Mouse (Mus musculus) CD4-positive naive resting alpha-beta T cell, adult 57 days (primary cell): ENCODE measurements around the gene Ccdc149. TPM values are rescaled to one million over a fixed set of nuclear protein-coding genes. Genes with fewer than 3 reads are reported as not detected.

Experiments used
- total RNA-seq: library from RNA; stranded (reverse); gene quantifications from one replicate; pipeline ENCODE4 v1.2.4, GENCODE M21; 2023

Ccdc149 gene
- total RNA-seq = not detected

DNA sequence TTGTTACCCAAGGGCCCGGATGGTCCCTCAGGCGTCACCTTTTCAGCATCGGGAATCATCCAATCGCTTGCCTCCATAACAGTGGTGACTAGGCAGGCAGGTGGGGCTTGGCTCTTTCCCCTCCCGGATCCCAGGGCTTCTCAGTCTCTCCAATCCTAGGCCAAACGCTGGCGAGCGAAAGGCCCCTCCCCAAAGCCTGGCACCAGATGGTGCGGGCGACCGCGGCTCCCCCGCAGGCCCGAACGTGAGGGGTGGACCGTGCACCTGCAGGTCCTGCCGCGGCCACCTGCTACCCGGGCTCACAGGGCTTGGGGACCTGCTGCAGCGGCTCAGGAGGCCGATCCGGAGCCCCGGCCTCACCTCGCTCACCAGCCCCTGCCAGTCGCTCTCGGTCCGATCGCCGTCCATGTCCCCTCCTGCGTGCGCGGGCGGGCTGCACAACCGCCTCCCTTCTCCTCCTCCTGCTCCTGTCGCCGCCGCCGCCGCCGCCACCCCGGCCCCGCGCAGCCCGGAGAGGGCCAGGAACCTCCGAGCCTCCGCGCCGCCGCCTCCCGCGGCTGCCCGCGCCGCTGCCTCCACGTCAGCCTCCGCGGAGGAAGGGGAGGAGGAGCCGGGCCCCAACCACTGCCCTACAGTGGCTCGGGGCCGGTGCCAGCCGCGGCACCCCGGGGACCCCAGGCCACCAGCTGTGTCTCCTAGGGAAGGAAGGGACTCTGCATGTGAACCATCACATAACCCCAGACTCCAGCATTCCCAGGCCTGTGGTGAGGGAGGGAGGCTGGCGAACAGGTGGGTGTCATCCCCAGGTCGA, at the start of gene Ccdc149:
Gene Ccdc149, minus strand, starts transcription at position 531 of the 811 bp plus-strand sequence.

DNA sequence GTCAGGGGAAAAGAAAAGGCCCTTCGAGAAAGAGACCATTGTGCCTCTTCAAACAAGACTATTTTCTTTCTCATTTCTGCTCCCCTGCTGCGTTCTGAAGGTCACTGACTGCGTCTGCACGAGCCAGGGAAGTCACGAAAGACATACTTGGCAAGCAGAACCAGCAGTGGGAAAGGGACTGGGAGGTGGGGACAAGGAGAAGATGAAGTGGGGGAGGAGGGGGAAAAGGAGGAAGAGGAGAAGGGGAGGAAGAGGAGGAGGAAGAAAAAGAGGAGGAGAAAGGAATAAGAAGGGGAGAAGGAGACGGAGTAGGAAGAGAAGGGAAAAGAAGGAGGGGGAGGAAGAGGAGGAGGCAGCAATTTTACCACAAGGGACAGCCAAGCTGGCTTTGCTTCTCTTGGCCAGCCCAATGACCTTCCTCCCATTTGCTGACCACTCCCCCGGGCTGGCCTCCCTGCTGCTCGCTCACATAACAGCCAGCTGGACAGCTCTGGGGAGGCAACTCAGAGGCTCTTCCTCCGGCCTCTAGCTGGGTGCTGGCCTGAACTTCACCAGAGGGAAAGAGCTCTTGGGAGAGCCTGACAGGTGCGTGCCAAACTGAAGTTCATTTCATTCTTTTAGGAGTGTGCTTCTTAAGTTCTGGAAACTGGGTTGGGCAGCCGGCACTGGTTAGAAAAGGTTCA, 107.7 kb downstream of the Ccdc149 start, which contains the start of gene Sod3:
Gene Sod3, plus strand, starts transcription at position 324 of the 683 bp plus-strand sequence.

Other genes starting within 250 kb of the Ccdc149 start
- gene Sod3, start 107.7 kb downstream of the Ccdc149 start, total RNA-seq = not detected
- gene Lgi2, start 94.9 kb upstream of the Ccdc149 start, total RNA-seq = not detected
- 12.5 TPM for gene Sepsecs, start 198.2 kb upstream of the Ccdc149 start, total RNA-seq